Mouse (Mus musculus): ENCODE measurements around the gene Dse. TPM values are rescaled to one million over a fixed set of nuclear protein-coding genes. Genes with fewer than 3 reads are reported as not detected.

Dse gene
- polyA plus RNA-seq, 1 experiment: 51.4 TPM

DNA sequence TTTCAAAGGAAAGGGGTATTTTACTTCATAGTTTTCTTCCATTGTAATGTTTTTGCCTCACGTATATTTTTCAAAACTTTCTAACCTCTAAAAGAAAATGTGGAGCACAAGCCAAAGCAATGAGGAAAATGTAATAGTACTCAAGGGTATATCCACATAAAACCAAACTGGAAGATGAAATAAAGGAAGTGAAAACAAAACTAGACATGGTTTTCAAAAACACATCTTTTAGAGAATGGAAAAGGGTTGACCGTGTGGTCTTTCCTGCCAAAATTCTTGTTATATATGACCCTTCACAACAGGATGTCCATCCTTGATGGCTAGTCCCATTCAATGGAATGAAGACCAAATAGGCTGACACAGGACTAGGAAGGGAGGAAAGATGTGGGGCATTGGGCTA, 89.1 kb downstream of the Dse start:
- no peaks in the 10 kb centered on the region for H3K27me3 ChIP-seq (ENCODE audit: control insufficient read depth, insufficient read depth, low read length, poor library complexity, severe bottlenecking)
- H3K9me3 ChIP-seq (replicated peaks; ENCODE audit: control insufficient read depth, insufficient read depth, low read length, poor library complexity, severe bottlenecking): no peaks in the 10 kb centered on the region
- no peaks in the 10 kb centered on the region for H3K4me1 ChIP-seq (ENCODE audit: control insufficient read depth, insufficient read depth, low read length)
- no peak overlapping the region for H3K4me3 ChIP-seq (ENCODE audit: low read depth, low read length)
- H3K36me3 ChIP-seq (ENCODE audit: control insufficient read depth, insufficient read depth, low read length, poor library complexity, severe bottlenecking): no peaks in the 10 kb centered on the region
- H3K9ac ChIP-seq (ENCODE audit: low read depth, poor library complexity, severe bottlenecking): no peak overlapping the region
- H3K27ac ChIP-seq (ENCODE audit: insufficient read depth, low read length): no peak overlapping the region
- no peak for TF ChIP-seq EP300 (IDR thresholded peaks at IDR 0.05; ENCODE audit: insufficient read depth, low read depth, low read length)
- TF ChIP-seq POLR2A (IDR thresholded peaks at IDR 0.05; ENCODE audit: insufficient read depth, low read length): no peak
- no peak for TF ChIP-seq CTCF (IDR thresholded peaks at IDR 0.05; ENCODE audit: low read depth, low read length)

DNA sequence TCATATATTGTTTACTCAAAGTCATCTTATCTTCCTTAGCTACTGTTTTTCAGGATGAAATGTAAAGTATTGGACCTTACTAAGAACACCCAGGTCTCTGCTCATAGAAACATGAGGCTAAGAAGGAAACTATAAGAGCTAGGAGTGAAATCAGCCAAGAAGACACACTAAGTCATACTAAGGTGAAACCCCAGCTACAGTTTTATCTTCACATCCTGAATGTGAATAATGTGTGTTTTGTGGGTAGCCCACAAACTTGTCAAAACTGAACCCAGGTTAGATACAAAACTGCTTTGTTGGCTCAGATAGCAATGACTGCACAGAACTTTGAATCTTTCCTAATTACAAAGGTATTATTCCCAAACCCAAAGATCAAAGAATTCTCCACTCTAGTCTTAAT, 89.7 kb downstream of the Dse start:
- TF ChIP-seq EP300 (IDR thresholded peaks at IDR 0.05; ENCODE audit: insufficient read depth, low read depth, low read length) (no peak), POLR2A (IDR thresholded peaks at IDR 0.05; ENCODE audit: insufficient read depth, low read length) (no peak), CTCF (IDR thresholded peaks at IDR 0.05; ENCODE audit: low read depth, low read length) (no peak)

GRCm38 (mm10) chr10:34117131-34117530, 90.4 kb downstream of the Dse start:
- no peak overlapping the region for H3K9ac ChIP-seq (ENCODE audit: low read depth, poor library complexity, severe bottlenecking)
- no peaks in the 10 kb centered on the region for H3K4me1 ChIP-seq (ENCODE audit: control insufficient read depth, insufficient read depth, low read length)
- H3K36me3 ChIP-seq (ENCODE audit: control insufficient read depth, insufficient read depth, low read length, poor library complexity, severe bottlenecking): no peaks in the 10 kb centered on the region
- H3K4me3 ChIP-seq (ENCODE audit: low read depth, low read length): no peak overlapping the region
- H3K9me3 ChIP-seq (replicated peaks; ENCODE audit: control insufficient read depth, insufficient read depth, low read length, poor library complexity, severe bottlenecking): no peaks in the 10 kb centered on the region
- H3K27me3 ChIP-seq (ENCODE audit: control insufficient read depth, insufficient read depth, low read length, poor library complexity, severe bottlenecking): no peaks in the 10 kb centered on the region; the same call in 1 of the 2 replicates
- TF ChIP-seq POLR2A (IDR thresholded peaks at IDR 0.05; ENCODE audit: insufficient read depth, low read length) (no peak), EP300 (IDR thresholded peaks at IDR 0.05; ENCODE audit: insufficient read depth, low read depth, low read length) (no peak), CTCF (IDR thresholded peaks at IDR 0.05; ENCODE audit: low read depth, low read length) (no peak)
- H3K27ac ChIP-seq (ENCODE audit: insufficient read depth, low read length): no peak overlapping the region

More for the DNA sequence above, 89.7 kb downstream of the Dse start:
- H3K9ac ChIP-seq (ENCODE audit: low read depth, poor library complexity, severe bottlenecking): no peak overlapping the region
- H3K27me3 ChIP-seq (ENCODE audit: control insufficient read depth, insufficient read depth, low read length, poor library complexity, severe bottlenecking): no peaks in the 10 kb centered on the region
- no peak overlapping the region for H3K4me3 ChIP-seq (ENCODE audit: low read depth, low read length)
- H3K27ac ChIP-seq (ENCODE audit: insufficient read depth, low read length): no peak overlapping the region
- H3K36me3 ChIP-seq (ENCODE audit: control insufficient read depth, insufficient read depth, low read length, poor library complexity, severe bottlenecking): no peaks in the 10 kb centered on the region
- H3K9me3 ChIP-seq (replicated peaks; ENCODE audit: control insufficient read depth, insufficient read depth, low read length, poor library complexity, severe bottlenecking): no peaks in the 10 kb centered on the region
- H3K4me1 ChIP-seq (ENCODE audit: control insufficient read depth, insufficient read depth, low read length): no peaks in the 10 kb centered on the region

DNA sequence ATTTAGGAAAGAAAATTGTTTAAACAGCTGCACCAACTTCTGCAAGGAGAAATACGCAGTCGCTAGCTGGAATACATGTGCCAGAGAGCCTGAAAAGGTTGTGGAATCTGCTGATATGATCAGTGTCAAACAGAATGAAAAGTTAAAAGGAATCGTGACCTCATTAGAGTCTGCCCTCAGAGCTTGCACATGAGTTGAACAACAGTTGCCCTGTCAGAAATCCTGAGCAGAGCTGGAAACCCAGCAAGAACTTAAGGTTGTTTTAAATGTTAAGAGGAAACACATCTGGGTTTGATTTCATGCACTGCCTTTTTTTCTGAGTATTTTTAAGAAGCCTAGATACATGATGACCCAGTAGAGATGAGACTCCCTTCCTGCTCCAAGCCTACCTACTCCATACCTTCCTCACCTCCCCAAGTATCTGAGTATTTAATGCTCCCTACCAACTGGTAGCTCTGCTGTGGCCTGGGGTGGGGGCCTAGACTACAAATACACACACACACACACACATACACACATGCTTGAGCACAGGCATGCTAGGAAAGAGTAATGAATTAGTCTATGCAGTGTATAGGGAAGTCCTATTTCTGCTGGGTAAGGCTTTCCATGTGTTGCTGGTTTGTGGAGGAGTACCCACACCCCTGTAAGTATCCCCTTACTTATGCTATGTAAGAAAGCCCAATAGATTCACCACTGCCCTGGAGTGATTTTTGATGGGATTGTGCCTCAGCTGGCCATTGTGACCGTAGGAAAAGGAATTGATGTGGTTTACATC, 95.4 kb downstream of the Dse start:
- no peak overlapping the region for H3K4me3 ChIP-seq (ENCODE audit: low read depth, low read length)
- no peaks in the 10 kb centered on the region for H3K9me3 ChIP-seq (replicated peaks; ENCODE audit: control insufficient read depth, insufficient read depth, low read length, poor library complexity, severe bottlenecking)
- no peaks in the 10 kb centered on the region for H3K36me3 ChIP-seq (ENCODE audit: control insufficient read depth, insufficient read depth, low read length, poor library complexity, severe bottlenecking)
- no peak overlapping the region for H3K27ac ChIP-seq (ENCODE audit: insufficient read depth, low read length)
- H3K27me3 ChIP-seq (ENCODE audit: control insufficient read depth, insufficient read depth, low read length, poor library complexity, severe bottlenecking): peaks cover 1% of the 10 kb centered on the region
- no peaks in the 10 kb centered on the region for H3K4me1 ChIP-seq (ENCODE audit: control insufficient read depth, insufficient read depth, low read length)
- TF ChIP-seq POLR2A (IDR thresholded peaks at IDR 0.05; ENCODE audit: insufficient read depth, low read length): no peak
- no peak for TF ChIP-seq CTCF (IDR thresholded peaks at IDR 0.05; ENCODE audit: low read depth, low read length)
- no peak for TF ChIP-seq EP300 (IDR thresholded peaks at IDR 0.05; ENCODE audit: insufficient read depth, low read depth, low read length)
- H3K9ac ChIP-seq (ENCODE audit: low read depth, poor library complexity, severe bottlenecking): no peak overlapping the region

GRCm38 (mm10) chr10:34110863-34111465, 96.6 kb downstream of the Dse start:
- Histone ChIP-seq H3K4me3 (ENCODE audit: low read depth, low read length) (no peak overlapping the region), H3K27me3 (ENCODE audit: control insufficient read depth, insufficient read depth, low read length, poor library complexity, severe bottlenecking) (peaks cover 1% of the 10 kb centered on the region), H3K9ac (ENCODE audit: low read depth, poor library complexity, severe bottlenecking) (no peak overlapping the region), H3K4me1 (ENCODE audit: control insufficient read depth, insufficient read depth, low read length) (no peaks in the 10 kb centered on the region), H3K9me3 (replicated peaks; ENCODE audit: control insufficient read depth, insufficient read depth, low read length, poor library complexity, severe bottlenecking) (no peaks in the 10 kb centered on the region), H3K27ac (ENCODE audit: insufficient read depth, low read length) (no peak overlapping the region), H3K36me3 (ENCODE audit: control insufficient read depth, insufficient read depth, low read length, poor library complexity, severe bottlenecking) (no peaks in the 10 kb centered on the region)
- TF ChIP-seq EP300 (IDR thresholded peaks at IDR 0.05; ENCODE audit: insufficient read depth, low read depth, low read length) (no peak), POLR2A (IDR thresholded peaks at IDR 0.05; ENCODE audit: insufficient read depth, low read length) (no peak), CTCF (IDR thresholded peaks at IDR 0.05; ENCODE audit: low read depth, low read length) (no peak)

Other genes starting within 250 kb of the Dse start
- gene Rwdd1, start 188.1 kb downstream of the Dse start, polyA plus RNA-seq (2011; ENCODE audit: insufficient read depth, insufficient read length, low read depth, missing spikeins): 88.5 and 91.1 TPM in 2 replicates
- gene Trappc3l, start 170.1 kb downstream of the Dse start, polyA plus RNA-seq (2011; ENCODE audit: insufficient read depth, insufficient read length, low read depth, missing spikeins): not detected in 2 replicates
- not detected in 2 replicates for gene Calhm4, start 163.4 kb downstream of the Dse start, polyA plus RNA-seq (2011; ENCODE audit: insufficient read depth, insufficient read length, low read depth, missing spikeins)
- gene Calhm5, start 111.2 kb downstream of the Dse start, polyA plus RNA-seq (2011; ENCODE audit: insufficient read depth, insufficient read length, low read depth, missing spikeins): 0.18 TPM in 1 of 2 replicates, not detected in the other
- 0.61 TPM in 1 of 2 replicates, not detected in the other for gene Calhm6, start 79.7 kb downstream of the Dse start, polyA plus RNA-seq (2011; ENCODE audit: insufficient read depth, insufficient read length, low read depth, missing spikeins)
- gene Tspyl1, start 74.5 kb upstream of the Dse start, polyA plus RNA-seq (2011; ENCODE audit: insufficient read depth, insufficient read length, low read depth, missing spikeins): 35.3 and 36.8 TPM in 2 replicates
- gene Tspyl4, start 89.7 kb upstream of the Dse start, polyA plus RNA-seq (2011; ENCODE audit: insufficient read depth, insufficient read length, low read depth, missing spikeins): 1.2 and 1.8 TPM in 2 replicates
- 0.49 TPM in 1 of 2 replicates, not detected in the other for gene Col10a1, start 182.3 kb upstream of the Dse start, polyA plus RNA-seq (2011; ENCODE audit: insufficient read depth, insufficient read length, low read depth, missing spikeins)
- 17.6 and 19.4 TPM in 2 replicates for gene Nt5dc1, start 210.8 kb upstream of the Dse start, polyA plus RNA-seq (2011; ENCODE audit: insufficient read depth, insufficient read length, low read depth, missing spikeins)

Data from ES-Bruce4 (cell line).